Mouse (Mus musculus) intestine, embryonic 16.5 days (tissue): Measurements from ENCODE around the gene Ube2v1. TPM values are rescaled to one million over a fixed set of nuclear protein-coding genes. Genes with fewer than 3 reads are reported as not detected.
"Not testable (repeated sequence)": the region's sequence is repeated elsewhere in the genome, so short reads cannot be mapped to it uniquely, and the experiment has no call there.

Source experiments
- ATAC-seq: fragments of 200-750 bp; cut with Nextera tagmentation; 2 replicates; pipeline ENCODE4 v1.8.0; 2017; ENCODE audit warnings: moderate TSS enrichment, moderate library complexity
- H3K27ac ChIP-seq: fragments of 300-500 bp; sonication (generic); 2 replicates; pipeline ENCODE4 v1.5.1; 2014; ENCODE audit warnings: mild to moderate bottlenecking, low read length
- H3K27me3 ChIP-seq: fragments of 300-500 bp; sonication (generic); replicated peaks from 2 replicates; pipeline ENCODE4 v1.6.1; 2014; ENCODE audit warnings: low read length, control low read depth, mixed read lengths; ENCODE audit not compliant: control insufficient read depth, insufficient read depth
- H3K36me3 ChIP-seq: fragments of 300-500 bp; sonication (generic); 2 replicates; pipeline ENCODE4 v1.6.1; 2014; ENCODE audit warnings: low read length, control low read depth; ENCODE audit not compliant: control insufficient read depth, insufficient read depth
- H3K4me1 ChIP-seq: fragments of 300-500 bp; sonication (generic); 2 replicates; pipeline ENCODE4 v1.6.1; 2014; ENCODE audit warnings: low read length, control low read depth, mixed read lengths; ENCODE audit not compliant: control insufficient read depth, insufficient read depth
- H3K4me2 ChIP-seq: fragments of 300-500 bp; sonication (generic); 2 replicates; pipeline ENCODE4 v1.6.1; 2014; ENCODE audit warnings: low read depth, low read length, control low read depth
- H3K4me3 ChIP-seq: fragments of 300-500 bp; sonication (generic); 2 replicates; pipeline ENCODE4 v1.5.1; 2014; ENCODE audit warnings: mild to moderate bottlenecking, low read length
- H3K9ac ChIP-seq: fragments of 300-500 bp; sonication (generic); 2 replicates; pipeline ENCODE4 v1.6.1; 2014; ENCODE audit warnings: low read depth, low read length
- H3K9me3 ChIP-seq: fragments of 300-500 bp; sonication (generic); 2 replicates; pipeline ENCODE4 v1.6.1; 2016; ENCODE audit warnings: low read length, control low read depth; ENCODE audit not compliant: control insufficient read depth
- WGBS: fragments of 180-500 bp; shearing (Covaris S2); extraction: QIAGEN DNeasy Blood & Tissue Kit; methylation state at CpG from one replicate; pipeline ENCODE4 v1.1.7; 2014; 5-methylcytosine and 5-hydroxymethylcytosine counted together
- polyA plus RNA-seq: library from polyadenylated mRNA; unstranded; fragments of >200 nt; fragmentation: Nextera tagmentation; extraction: Ambion mirVana; gene quantifications from 2 replicates; pipeline ENCODE4 v1.2.1, GENCODE M21; 2015

Gene Ube2v1
- polyA plus RNA-seq, 1 experiment from 2014 or later, result 293 TPM

DNA sequence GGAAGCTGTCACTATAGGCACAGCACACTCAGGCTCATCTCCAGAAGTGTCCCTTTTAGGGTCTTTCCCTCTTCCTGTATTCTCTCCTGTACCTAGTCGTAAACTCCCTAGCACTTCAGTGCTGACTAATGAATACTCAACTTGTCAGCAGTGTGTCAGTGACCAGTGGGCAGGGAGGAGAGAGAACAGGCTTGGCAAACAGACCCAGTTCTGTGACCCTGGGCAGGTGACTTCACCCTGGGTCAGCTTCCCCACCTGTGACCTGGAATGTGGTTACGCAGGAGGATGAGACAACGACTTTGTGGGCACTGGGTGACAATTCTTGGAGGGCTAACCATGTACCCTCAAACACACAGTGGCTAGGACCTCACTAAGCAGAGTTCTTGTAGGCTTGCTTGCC, 14.9 kb downstream of the Ube2v1 start:
- H3K4me3 ChIP-seq, result no peak overlapping the region
- H3K27ac ChIP-seq, result no peak overlapping the region
- H3K9me3 ChIP-seq, result peaks cover 2% of the 10 kb centered on the region; the same call in 1 of the 2 replicates
- ATAC-seq, result no peak
- peaks cover 31% of the 10 kb centered on the region for H3K36me3 ChIP-seq
- H3K4me2 ChIP-seq, result no peak overlapping the region
- peaks cover 8% of the 10 kb centered on the region; the same call in 1 of the 2 replicates for H3K4me1 ChIP-seq
- WGBS, result 84% methylated on average over 3 of the region's 3 CpGs
- H3K9ac ChIP-seq, result no peak overlapping the region
- H3K27me3 ChIP-seq, result no peaks in the 10 kb centered on the region

DNA sequence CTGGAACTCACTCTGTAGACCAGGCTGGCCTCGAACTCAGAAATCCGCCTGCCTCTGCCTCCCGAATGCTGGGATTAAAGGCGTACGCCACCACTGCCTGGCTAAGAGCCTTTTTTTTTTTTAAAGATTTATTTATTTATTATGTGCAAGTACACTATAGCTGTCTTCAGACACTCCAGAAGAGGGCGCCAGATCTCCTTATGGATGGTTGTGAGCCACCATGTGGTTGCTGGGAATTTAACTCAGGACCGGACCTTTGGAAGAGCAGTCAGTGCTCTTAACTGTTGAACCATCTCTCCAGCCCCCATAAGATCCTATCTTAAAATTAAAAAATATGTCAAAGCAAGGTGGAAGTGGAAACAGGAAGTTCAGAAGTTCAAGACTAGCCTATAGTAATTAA, 18.6 kb downstream of the Ube2v1 start:
- 93% methylated on average over 6 of the region's 7 CpGs for WGBS

DNA sequence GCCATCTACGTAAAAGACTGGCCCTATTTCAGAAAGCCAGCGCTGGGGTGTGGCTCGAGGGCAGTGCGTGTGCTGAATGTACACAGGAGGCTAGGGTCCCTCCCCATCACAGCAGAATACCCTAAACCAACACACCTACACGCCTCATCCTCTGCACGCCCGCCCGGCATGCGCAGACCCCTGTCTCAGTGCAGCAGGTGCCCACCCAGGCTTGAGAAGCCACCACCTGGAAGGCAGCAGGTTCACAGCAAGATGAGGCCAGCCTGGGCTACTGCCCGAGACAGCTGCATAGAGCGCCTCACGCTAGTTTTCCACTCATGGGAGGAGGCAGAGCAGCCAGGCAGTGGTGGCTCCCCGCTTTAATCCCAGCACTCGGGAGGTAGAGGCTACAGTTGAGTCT, 19.8 kb downstream of the Ube2v1 start:
- ATAC-seq, result 0 out of 2 replicates have a peak, but pooled peaks have one; percentile 25
- Histone ChIP-seq H3K27me3 (no peaks in the 10 kb centered on the region), H3K9ac (no peak overlapping the region), H3K27ac (no peak overlapping the region), H3K4me3 (no peak overlapping the region), H3K4me1 (no peaks in the 10 kb centered on the region), H3K9me3 (peaks cover 2% of the 10 kb centered on the region; the same call in 1 of the 2 replicates), H3K4me2 (no peak overlapping the region), H3K36me3 (peaks cover 37% of the 10 kb centered on the region)
- 93% methylated on average over 14 of the region's 14 CpGs for WGBS

More for the DNA sequence above, 18.6 kb downstream of the Ube2v1 start:
- not testable (repeated sequence) for H3K4me1 ChIP-seq, H3K27ac ChIP-seq, ATAC-seq, H3K4me2 ChIP-seq, H3K4me3 ChIP-seq, H3K9ac ChIP-seq, H3K9me3 ChIP-seq, H3K27me3 ChIP-seq
- H3K36me3 ChIP-seq, result peaks cover 37% of the 10 kb centered on the region

DNA sequence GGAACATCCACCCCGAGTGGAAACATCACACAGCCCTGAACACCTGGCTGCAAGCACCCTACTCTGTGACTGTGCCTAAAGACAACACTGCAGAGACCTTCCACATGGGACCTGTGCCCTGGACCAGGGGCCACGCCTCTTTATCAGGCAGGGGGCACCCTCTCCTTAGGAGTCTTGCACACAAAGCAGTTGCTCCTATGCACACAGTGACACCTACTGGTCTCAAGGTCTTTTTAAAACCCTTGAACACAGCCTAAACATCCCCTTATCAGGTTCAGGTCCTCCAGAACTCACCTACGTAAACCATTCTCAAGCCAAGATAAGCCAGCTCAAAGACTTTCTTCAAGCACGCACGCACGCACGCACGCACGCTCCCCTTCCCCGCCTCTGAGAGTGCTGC, 20.6 kb downstream of the Ube2v1 start:
- Histone ChIP-seq H3K4me2 (no peak overlapping the region), H3K27me3 (no peaks in the 10 kb centered on the region), H3K36me3 (peaks cover 37% of the 10 kb centered on the region), H3K27ac (no peak overlapping the region), H3K9ac (no peak overlapping the region), H3K4me1 (no peaks in the 10 kb centered on the region), H3K4me3 (no peak overlapping the region), H3K9me3 (peaks cover 2% of the 10 kb centered on the region; the same call in 1 of the 2 replicates)
- WGBS, result 73% methylated on average over 10 of the region's 10 CpGs
- 0 out of 2 replicates have a peak, but pooled peaks have one; percentile 14 for ATAC-seq

DNA sequence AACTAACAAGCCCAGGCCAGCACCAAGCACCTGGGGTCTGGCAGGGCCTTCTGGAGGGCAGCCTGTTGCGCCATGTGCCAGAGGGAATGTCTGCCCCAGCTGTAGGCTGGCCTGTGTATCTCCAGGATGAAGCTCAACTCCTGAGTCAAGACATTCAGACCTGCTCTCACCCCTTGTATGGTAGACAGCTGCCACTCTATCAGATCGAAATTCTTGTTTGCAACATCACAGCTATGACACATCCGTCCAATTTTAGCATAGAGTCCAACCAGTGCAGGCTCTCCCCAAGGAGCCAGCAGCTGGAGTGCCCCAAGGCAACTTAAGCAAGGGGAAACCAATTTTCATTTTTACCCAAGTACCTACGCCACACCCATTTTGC, 25.2 kb downstream of the Ube2v1 start:
- Histone ChIP-seq H3K9ac (no peak overlapping the region), H3K27ac (no peak overlapping the region), H3K36me3 (peaks cover 9% of the 10 kb centered on the region; the same call in 1 of the 2 replicates), H3K27me3 (no peaks in the 10 kb centered on the region), H3K4me1 (peaks cover 2% of the 10 kb centered on the region; the same call in 1 of the 2 replicates), H3K4me3 (no peak overlapping the region), H3K4me2 (no peak overlapping the region), H3K9me3 (no peaks in the 10 kb centered on the region)
- 92% methylated on average over 4 of the region's 4 CpGs for WGBS
- no peak for ATAC-seq

DNA sequence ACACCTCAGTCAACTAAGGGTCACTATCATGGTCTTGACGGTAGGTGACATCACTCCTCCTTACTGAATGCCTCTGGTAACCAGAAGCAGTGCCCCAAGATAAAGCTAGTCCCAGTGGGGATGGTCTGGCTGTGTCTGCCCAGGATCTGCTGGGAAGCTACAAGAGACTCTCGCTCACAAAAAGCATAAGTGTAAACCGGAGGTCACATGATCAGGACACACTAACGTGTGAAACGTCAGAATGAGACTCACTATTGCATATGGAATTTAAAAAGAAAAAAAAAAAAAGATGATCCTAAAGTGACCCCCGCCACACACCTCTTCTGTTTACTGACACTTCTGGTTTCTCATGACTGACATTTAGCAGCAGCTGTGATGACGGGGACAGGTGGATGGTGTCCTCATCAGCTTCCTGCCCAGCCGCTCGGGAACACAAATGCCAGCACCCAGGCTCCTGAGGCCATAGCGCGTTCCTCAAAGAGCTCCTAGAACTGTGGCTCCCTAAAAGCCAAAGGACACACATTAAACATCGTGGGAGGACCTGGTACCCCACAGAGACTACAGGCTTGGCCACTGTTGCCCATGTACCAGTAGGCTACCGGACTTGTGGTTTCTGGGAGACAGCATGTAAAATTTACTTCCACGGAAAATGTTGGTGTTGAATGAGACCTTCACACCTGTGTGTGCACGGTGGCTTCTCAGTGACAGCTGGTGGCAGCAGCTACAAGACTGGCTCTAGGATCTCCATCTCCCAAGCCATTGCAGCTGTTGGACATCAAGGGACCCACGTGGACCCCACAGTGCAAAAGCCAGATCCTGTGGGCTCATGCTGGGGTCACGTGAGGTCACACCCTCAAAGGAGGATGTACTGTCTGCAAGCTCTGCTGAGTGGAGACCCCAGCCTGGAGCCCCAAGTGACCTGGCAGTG, 25.8 kb downstream of the Ube2v1 start:
- WGBS, result 65% methylated on average over 17 of the region's 17 CpGs

DNA sequence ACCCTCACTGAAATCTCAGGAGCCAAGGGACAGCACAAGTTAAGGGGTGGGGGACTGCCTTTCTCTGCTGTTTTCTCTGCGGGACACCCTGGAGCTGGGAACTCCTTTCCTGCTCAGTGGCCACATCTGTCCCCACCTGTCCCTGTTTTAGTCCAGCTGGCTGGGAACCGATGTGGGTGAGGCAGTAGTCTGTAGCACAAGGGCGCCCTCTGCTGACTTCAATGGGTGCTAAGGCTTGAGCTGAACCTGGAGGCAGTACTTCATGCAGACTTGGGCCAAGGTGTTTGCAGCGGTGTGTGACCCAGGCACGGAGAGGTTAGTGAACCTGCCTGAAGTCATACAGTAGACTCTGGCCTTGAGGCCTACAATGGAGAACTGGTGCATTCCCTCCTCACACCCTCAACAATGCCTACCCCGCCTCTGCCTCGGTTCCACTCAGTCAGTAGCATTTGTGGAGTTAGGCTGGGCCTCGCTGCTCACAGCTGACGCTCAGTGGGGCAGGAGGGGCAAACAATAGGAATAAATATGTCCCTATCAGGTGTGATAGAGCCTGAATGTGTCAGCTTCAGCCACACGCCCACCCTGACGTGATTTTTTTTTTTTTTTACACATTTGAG, 26.6 kb downstream of the Ube2v1 start:
- peaks cover 6% of the 10 kb centered on the region; the same call in 1 of the 2 replicates for H3K36me3 ChIP-seq
- H3K4me2 ChIP-seq, result no peak overlapping the region
- no peaks in the 10 kb centered on the region for H3K9me3 ChIP-seq
- WGBS, result 26% methylated on average over 11 of the region's 11 CpGs
- ATAC-seq, result peak; percentile 86
- H3K27ac ChIP-seq, result no peak overlapping the region
- H3K4me1 ChIP-seq, result peaks cover 2% of the 10 kb centered on the region; the same call in 1 of the 2 replicates
- H3K9ac ChIP-seq, result no peak overlapping the region
- H3K27me3 ChIP-seq, result no peaks in the 10 kb centered on the region
- no peak overlapping the region for H3K4me3 ChIP-seq

More for the DNA sequence above, 25.8 kb downstream of the Ube2v1 start:
- no peak for ATAC-seq
- Histone ChIP-seq H3K4me2 (no peak overlapping the region), H3K4me1 (peaks cover 2% of the 10 kb centered on the region; the same call in 1 of the 2 replicates), H3K27me3 (no peaks in the 10 kb centered on the region), H3K4me3 (no peak overlapping the region), H3K36me3 (peaks cover 9% of the 10 kb centered on the region; the same call in 1 of the 2 replicates), H3K27ac (no peak overlapping the region), H3K9me3 (no peaks in the 10 kb centered on the region), H3K9ac (no peak overlapping the region)

DNA sequence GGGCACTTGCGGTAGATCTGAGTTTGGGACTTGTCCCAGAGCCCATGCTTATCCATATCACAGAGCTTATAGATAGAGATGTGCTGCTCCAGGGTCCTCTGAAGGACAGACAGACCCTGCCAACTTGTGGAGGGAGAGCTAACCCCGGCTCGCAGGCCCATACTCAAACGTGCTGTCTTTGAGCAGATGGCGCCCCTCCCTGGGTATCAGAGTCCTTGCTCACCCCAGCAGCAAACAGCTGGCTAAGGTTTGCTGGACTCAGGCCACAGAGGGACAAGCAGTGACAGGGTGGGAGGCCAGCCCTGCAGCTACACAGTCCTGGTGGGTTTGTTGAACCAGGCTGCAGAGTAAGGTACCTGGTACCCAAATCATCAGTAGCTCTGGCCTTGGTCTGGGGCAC, 28.9 kb downstream of the Ube2v1 start:
- Histone ChIP-seq H3K27ac (no peak overlapping the region), H3K4me1 (peaks cover 2% of the 10 kb centered on the region; the same call in 1 of the 2 replicates), H3K9me3 (no peaks in the 10 kb centered on the region), H3K9ac (peak overlapping the region; percentile 22; the same call in 1 of the 2 replicates), H3K27me3 (no peaks in the 10 kb centered on the region), H3K36me3 (peaks cover 3% of the 10 kb centered on the region; the same call in 1 of the 2 replicates), H3K4me3 (no peak overlapping the region), H3K4me2 (no peak overlapping the region)
- 44% methylated on average over 5 of the region's 5 CpGs for WGBS
- no peak for ATAC-seq

DNA sequence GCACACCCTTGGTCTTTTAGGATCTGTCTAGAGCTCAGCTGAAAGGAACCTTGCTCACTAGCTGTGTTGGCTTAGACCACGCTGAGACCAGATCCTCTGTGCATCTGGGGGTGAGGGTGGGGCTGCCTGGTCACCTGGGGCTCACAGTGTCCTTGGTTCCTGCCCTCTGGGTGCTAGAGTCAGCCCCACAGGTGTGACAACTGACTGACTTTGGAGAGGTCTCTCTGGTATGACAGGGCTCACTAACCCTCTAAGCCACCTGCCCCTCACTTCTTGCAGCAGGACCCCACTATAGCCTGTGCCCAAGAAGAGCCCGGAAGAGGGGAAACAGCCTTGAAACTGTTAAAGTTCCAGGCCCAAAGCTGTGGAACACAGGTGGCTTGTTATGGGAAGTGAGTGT, 29.5 kb downstream of the Ube2v1 start:
- H3K9ac ChIP-seq, result no peak overlapping the region
- H3K4me3 ChIP-seq, result no peak overlapping the region
- peaks cover 3% of the 10 kb centered on the region; the same call in 1 of the 2 replicates for H3K36me3 ChIP-seq
- 90% methylated on average over 2 of the region's 2 CpGs for WGBS
- no peak overlapping the region for H3K27ac ChIP-seq
- H3K4me2 ChIP-seq, result no peak overlapping the region
- no peaks in the 10 kb centered on the region for H3K27me3 ChIP-seq
- H3K9me3 ChIP-seq, result no peaks in the 10 kb centered on the region
- peaks cover 6% of the 10 kb centered on the region for H3K4me1 ChIP-seq
- ATAC-seq, result no peak
